Mouse (Mus musculus): ENCODE measurements around the gene Tbc1d2b. TPM values are rescaled to one million over a fixed set of nuclear protein-coding genes. Genes with fewer than 3 reads are reported as not detected.

Tbc1d2b gene
- polyA plus RNA-seq, 1 experiment from 2014 or later, result 5.1 TPM

DNA sequence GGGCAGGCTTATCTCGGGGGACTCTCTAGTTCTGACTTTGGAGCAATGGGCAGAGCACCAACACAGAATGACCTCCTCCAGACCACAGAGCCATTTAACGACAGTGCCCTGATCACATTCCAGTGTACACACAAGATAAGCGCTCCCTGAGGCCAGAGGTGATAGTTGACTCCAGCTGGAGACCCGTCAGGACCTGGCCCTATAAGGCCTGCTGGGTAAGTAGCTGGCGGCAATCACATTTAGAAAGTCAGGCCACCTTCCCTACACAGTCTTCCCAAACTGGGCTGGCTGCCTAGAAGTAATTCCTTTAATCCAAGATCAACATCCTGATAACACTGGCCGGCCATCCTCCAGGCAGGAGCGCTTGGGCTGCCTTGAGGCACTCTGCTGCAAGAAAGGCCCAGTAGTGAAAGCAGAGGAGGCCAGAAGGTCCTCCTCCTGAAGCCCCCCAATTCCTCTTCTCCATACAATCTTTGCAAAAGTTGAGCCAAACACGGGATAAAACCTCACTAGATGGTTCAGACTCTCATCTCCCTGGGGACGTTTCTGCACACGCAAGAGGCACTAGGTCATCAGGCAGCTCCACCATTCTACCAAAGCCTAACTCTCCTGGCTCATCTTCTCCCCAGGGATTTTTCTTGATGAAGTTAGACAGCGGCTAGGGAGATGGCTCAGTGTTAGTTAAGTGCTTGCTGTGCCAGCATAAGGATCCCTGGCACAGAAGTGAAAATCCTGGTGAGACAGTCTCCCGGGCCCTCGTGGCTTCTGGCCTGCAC, 9.8 kb downstream of the Tbc1d2b start:
- Histone ChIP-seq H3K4me2 (ENCODE audit: low read length) (no peak overlapping the region), H3K4me1 (ENCODE audit: control insufficient read depth, insufficient read depth, low read depth, low read length) (no peaks in the 10 kb centered on the region; the same call in 1 of the 2 replicates), H3K27ac (ENCODE audit: low read depth, low read length) (no peak overlapping the region), H3K4me3 (ENCODE audit: low read length) (no peak overlapping the region), H3K9ac (ENCODE audit: low read depth, low read length) (no peak overlapping the region), H3K36me3 (ENCODE audit: control insufficient read depth, insufficient read depth, low read length) (no peaks in the 10 kb centered on the region), H3K9me3 (ENCODE audit: control insufficient read depth, low read length) (no peaks in the 10 kb centered on the region), H3K27me3 (replicated peaks; ENCODE audit: control insufficient read depth, insufficient read depth, low read length) (no peaks in the 10 kb centered on the region)
- 69% methylated on average over 13 of the region's 13 CpGs for WGBS
- no peak for ATAC-seq

- ATAC-seq, result no peak
- H3K4me3 ChIP-seq (ENCODE audit: low read length), result no peak overlapping the region
- H3K4me1 ChIP-seq (ENCODE audit: control insufficient read depth, insufficient read depth, low read depth, low read length), result no peaks in the 10 kb centered on the region; the same call in 1 of the 2 replicates
- no peak overlapping the region for H3K27ac ChIP-seq (ENCODE audit: low read depth, low read length)
- H3K9me3 ChIP-seq (ENCODE audit: control insufficient read depth, low read length), result no peaks in the 10 kb centered on the region
- no peaks in the 10 kb centered on the region for H3K36me3 ChIP-seq (ENCODE audit: control insufficient read depth, insufficient read depth, low read length)
- no peaks in the 10 kb centered on the region for H3K27me3 ChIP-seq (replicated peaks; ENCODE audit: control insufficient read depth, insufficient read depth, low read length)
- no peak overlapping the region for H3K4me2 ChIP-seq (ENCODE audit: low read length)
- no peak overlapping the region for H3K9ac ChIP-seq (ENCODE audit: low read depth, low read length)
- 89% methylated on average over 6 of the region's 6 CpGs for WGBS
These were observed 10.5 kb downstream of the Tbc1d2b start for GRCm38 (mm10) chr9:90260079-90260478.

GRCm38 (mm10) chr9:90259400-90259950, 11.1 kb downstream of the Tbc1d2b start:
- Histone ChIP-seq H3K4me2 (ENCODE audit: low read length) (no peak overlapping the region), H3K27me3 (replicated peaks; ENCODE audit: control insufficient read depth, insufficient read depth, low read length) (no peaks in the 10 kb centered on the region), H3K27ac (ENCODE audit: low read depth, low read length) (no peak overlapping the region), H3K4me3 (ENCODE audit: low read length) (no peak overlapping the region), H3K36me3 (ENCODE audit: control insufficient read depth, insufficient read depth, low read length) (no peaks in the 10 kb centered on the region), H3K9me3 (ENCODE audit: control insufficient read depth, low read length) (no peaks in the 10 kb centered on the region), H3K4me1 (ENCODE audit: control insufficient read depth, insufficient read depth, low read depth, low read length) (no peaks in the 10 kb centered on the region; the same call in 1 of the 2 replicates), H3K9ac (ENCODE audit: low read depth, low read length) (no peak overlapping the region)
- 94% methylated on average over 12 of the region's 12 CpGs for WGBS
- ATAC-seq, result no peak

DNA sequence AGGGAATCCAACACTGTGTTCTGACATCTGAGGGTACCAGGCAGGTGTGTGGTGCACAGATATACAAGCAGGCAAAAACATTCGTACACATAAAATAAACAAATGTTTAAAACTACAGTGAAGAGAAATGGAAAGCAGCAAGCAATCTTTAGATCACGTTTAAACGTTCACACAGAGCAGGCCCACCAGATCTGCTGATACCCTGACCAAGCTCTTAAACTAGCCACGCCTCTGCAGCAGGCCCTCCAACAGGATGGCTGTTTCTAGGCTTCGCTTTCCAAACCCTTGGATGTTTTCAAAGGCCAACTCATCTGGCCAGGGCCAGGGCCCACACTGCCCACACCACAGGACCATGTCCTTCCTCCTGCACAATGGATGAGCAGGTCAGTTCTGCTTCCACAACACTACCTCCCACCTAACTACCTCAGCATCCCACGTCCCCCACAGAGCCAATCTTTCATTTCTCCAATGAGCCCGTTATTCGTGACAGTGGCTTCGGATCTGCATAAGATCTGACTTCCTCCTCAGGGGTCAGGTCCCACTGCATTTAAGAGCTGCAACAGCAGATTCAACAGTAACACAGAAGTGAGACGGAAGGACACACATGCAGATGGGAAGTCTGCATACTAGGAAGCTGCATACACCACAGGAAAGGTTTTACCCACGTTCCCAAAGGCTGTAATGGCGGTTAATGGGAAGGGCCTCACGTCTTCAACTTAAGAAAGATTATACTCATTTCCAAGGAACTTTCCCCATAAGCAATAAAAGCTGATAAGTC, 12.7 kb downstream of the Tbc1d2b start:
- H3K36me3 ChIP-seq (ENCODE audit: control insufficient read depth, insufficient read depth, low read length), result no peaks in the 10 kb centered on the region
- no peak for ATAC-seq
- H3K27ac ChIP-seq (ENCODE audit: low read depth, low read length), result no peak overlapping the region
- no peaks in the 10 kb centered on the region; the same call in 1 of the 2 replicates for H3K4me1 ChIP-seq (ENCODE audit: control insufficient read depth, insufficient read depth, low read depth, low read length)
- WGBS, result 87% methylated on average over 13 of the region's 13 CpGs
- no peaks in the 10 kb centered on the region for H3K27me3 ChIP-seq (replicated peaks; ENCODE audit: control insufficient read depth, insufficient read depth, low read length)
- no peak overlapping the region for H3K9ac ChIP-seq (ENCODE audit: low read depth, low read length)
- no peak overlapping the region for H3K4me2 ChIP-seq (ENCODE audit: low read length)
- H3K9me3 ChIP-seq (ENCODE audit: control insufficient read depth, low read length), result no peaks in the 10 kb centered on the region
- H3K4me3 ChIP-seq (ENCODE audit: low read length), result no peak overlapping the region

GRCm38 (mm10) chr9:90257220-90257619, 13.4 kb downstream of the Tbc1d2b start:
- Histone ChIP-seq H3K9ac (ENCODE audit: low read depth, low read length) (no peak overlapping the region), H3K27me3 (replicated peaks; ENCODE audit: control insufficient read depth, insufficient read depth, low read length) (no peaks in the 10 kb centered on the region), H3K4me2 (ENCODE audit: low read length) (no peak overlapping the region), H3K36me3 (ENCODE audit: control insufficient read depth, insufficient read depth, low read length) (no peaks in the 10 kb centered on the region), H3K9me3 (ENCODE audit: control insufficient read depth, low read length) (no peaks in the 10 kb centered on the region), H3K4me3 (ENCODE audit: low read length) (no peak overlapping the region), H3K4me1 (ENCODE audit: control insufficient read depth, insufficient read depth, low read depth, low read length) (no peaks in the 10 kb centered on the region; the same call in 1 of the 2 replicates), H3K27ac (ENCODE audit: low read depth, low read length) (no peak overlapping the region)
- whole genome bisulfite sequencing, result 76% methylated on average over 7 of the region's 7 CpGs
- no peak for ATAC-seq

- Histone ChIP-seq H3K4me3 (ENCODE audit: low read length) (no peak overlapping the region), H3K9ac (ENCODE audit: low read depth, low read length) (no peak overlapping the region), H3K36me3 (ENCODE audit: control insufficient read depth, insufficient read depth, low read length) (no peaks in the 10 kb centered on the region), H3K4me1 (ENCODE audit: control insufficient read depth, insufficient read depth, low read depth, low read length) (no peaks in the 10 kb centered on the region; the same call in 1 of the 2 replicates), H3K4me2 (ENCODE audit: low read length) (no peak overlapping the region; the same call in 1 of the 2 replicates), H3K9me3 (ENCODE audit: control insufficient read depth, low read length) (no peaks in the 10 kb centered on the region), H3K27ac (ENCODE audit: low read depth, low read length) (no peak overlapping the region), H3K27me3 (replicated peaks; ENCODE audit: control insufficient read depth, insufficient read depth, low read length) (no peaks in the 10 kb centered on the region)
- ATAC-seq, result peak; percentile 84
- 43% methylated on average over 6 of the region's 6 CpGs for WGBS
These were observed 14.7 kb downstream of the Tbc1d2b start for GRCm38 (mm10) chr9:90255844-90256405.

DNA sequence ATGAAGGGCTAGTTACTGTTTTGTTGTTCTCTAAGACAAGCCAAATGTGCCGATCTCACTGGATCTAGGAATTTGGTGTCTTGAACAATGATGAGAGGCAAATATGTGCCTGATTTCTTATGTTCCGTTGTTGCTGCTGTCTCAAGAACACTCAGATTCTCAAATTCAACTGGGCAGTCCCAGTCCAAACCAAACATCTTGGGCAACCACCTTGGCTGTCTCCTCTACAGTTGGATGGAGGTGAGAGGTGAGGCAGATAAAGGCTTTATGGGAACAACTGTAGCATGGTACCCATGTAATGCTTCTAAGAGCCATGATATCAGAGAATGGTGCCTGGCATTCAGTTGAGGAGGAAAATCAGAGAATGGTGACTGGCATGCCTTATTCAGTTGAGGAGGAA, 17.4 kb downstream of the Tbc1d2b start:
- WGBS, result 94% methylated on average over 2 of the region's 2 CpGs
- ATAC-seq, result no peak

GRCm38 (mm10) chr9:90250964-90251750, 19.4 kb downstream of the Tbc1d2b start:
- Histone ChIP-seq H3K9me3 (ENCODE audit: control insufficient read depth, low read length) (no peaks in the 10 kb centered on the region), H3K9ac (ENCODE audit: low read depth, low read length) (no peak overlapping the region), H3K36me3 (ENCODE audit: control insufficient read depth, insufficient read depth, low read length) (no peaks in the 10 kb centered on the region), H3K4me2 (ENCODE audit: low read length) (no peak overlapping the region), H3K4me3 (ENCODE audit: low read length) (no peak overlapping the region), H3K27ac (ENCODE audit: low read depth, low read length) (no peak overlapping the region), H3K4me1 (ENCODE audit: control insufficient read depth, insufficient read depth, low read depth, low read length) (no peaks in the 10 kb centered on the region), H3K27me3 (replicated peaks; ENCODE audit: control insufficient read depth, insufficient read depth, low read length) (no peaks in the 10 kb centered on the region)
- 90% methylated on average over 13 of the region's 13 CpGs for WGBS
- no peak for ATAC-seq

More for the DNA sequence above, 17.4 kb downstream of the Tbc1d2b start:
- H3K9me3 ChIP-seq (ENCODE audit: control insufficient read depth, low read length), result no peaks in the 10 kb centered on the region
- H3K36me3 ChIP-seq (ENCODE audit: control insufficient read depth, insufficient read depth, low read length), result no peaks in the 10 kb centered on the region
- H3K4me1 ChIP-seq (ENCODE audit: control insufficient read depth, insufficient read depth, low read depth, low read length), result no peaks in the 10 kb centered on the region
- H3K4me2 ChIP-seq (ENCODE audit: low read length), result no peak overlapping the region
- no peaks in the 10 kb centered on the region for H3K27me3 ChIP-seq (replicated peaks; ENCODE audit: control insufficient read depth, insufficient read depth, low read length)
- H3K4me3 ChIP-seq (ENCODE audit: low read length), result no peak overlapping the region
- H3K9ac ChIP-seq (ENCODE audit: low read depth, low read length), result no peak overlapping the region
- no peak overlapping the region for H3K27ac ChIP-seq (ENCODE audit: low read depth, low read length)
